Mouse (Mus musculus) gastrocnemius, adult 8-10 months (tissue): Measurements from ENCODE around the gene Clip2. TPM values are rescaled to one million over a fixed set of nuclear protein-coding genes. Genes with fewer than 3 reads are reported as not detected.

ENCODE experiments used
- microRNA-seq: library from miRNA; unstranded; fragments of <30 nt; microRNA quantifications from one replicate; pipeline ENCODE4 v1.2.0, GENCODE M21; 2022
- total RNA-seq, 4 experiments: library from RNA; stranded (reverse); gene quantifications; 2 replicates each; pipeline ENCODE4 v1.2.4; 2022

The Clip2 gene
- total RNA-seq, 4 experiments from 2014 or later: 1.4 to 2.1 (median 1.9) TPM

Small RNA genes lying within 50 kb of the gene (microRNA-seq; reads per million reads assigned to microRNA genes)
- gene Gm26340 (not detected), gene Mir7228 (not detected)

Other genes starting within 250 kb of the Clip2 start
- gene Gtf2i, start 237.7 kb downstream of the Clip2 start, total RNA-seq: 100 to 1,000 TPM; 109 to 119 (median 112) TPM
- 10 to 100 TPM; 13.1 to 15.3 (median 14.8) TPM for gene Gtf2ird1, start 95.7 kb downstream of the Clip2 start, total RNA-seq
- gene Syna, start 7.7 kb upstream of the Clip2 start, total RNA-seq: not detected
- gene Rfc2, start 28.9 kb upstream of the Clip2 start, total RNA-seq: 10 to 100 TPM; 16.0 to 23.8 (median 19.5) TPM
- gene Lat2, start 62.6 kb upstream of the Clip2 start, total RNA-seq: 1 to 10 TPM in 1 of 4 experiments, under 1 TPM in 2, not detected in 1; 0.59 to 1.9 (median 0.88) TPM
- 10 to 100 TPM; 85.4 to 90.6 (median 87.9) TPM for gene Eif4h, start 87.1 kb upstream of the Clip2 start, total RNA-seq
- 1 to 10 TPM in 2 of 4 experiments, under 1 TPM in 2; 0.92 to 1.5 (median 1.2) TPM for gene Limk1, start 136.2 kb upstream of the Clip2 start, total RNA-seq
- 10 to 100 TPM in 1 of 4 experiments, 1 to 10 TPM in 3; 3.7 to 11.6 (median 8.5) TPM for gene Eln, start 194.9 kb upstream of the Clip2 start, total RNA-seq